Mouse (Mus musculus): ENCODE results near the gene BC016579. TPM values are rescaled to one million over a fixed set of nuclear protein-coding genes. Genes with fewer than 3 reads are reported as not detected.

BC016579 gene
- polyA plus RNA-seq, 1 experiment from 2014 or later: 5.3 TPM

- no peaks in the 10 kb centered on the region for H3K27me3 ChIP-seq (ENCODE audit: control insufficient read depth, insufficient read depth, low read length)
- no peaks in the 10 kb centered on the region for H3K4me1 ChIP-seq (ENCODE audit: control insufficient read depth, insufficient read depth, low read length)
- H3K9me3 ChIP-seq (replicated peaks; ENCODE audit: control insufficient read depth, low read length): no peaks in the 10 kb centered on the region
- peak; percentile 54; the same call in 1 of the 2 replicates for ATAC-seq (ENCODE audit: insufficient read depth, low FRiP score)
- no peak overlapping the region for H3K9ac ChIP-seq (ENCODE audit: low read length)
- peak overlapping the region; percentile 59 for H3K4me2 ChIP-seq (ENCODE audit: low read depth, low read length)
- WGBS: 57% methylated on average over 9 of the region's 9 CpGs
- H3K4me3 ChIP-seq (replicated peaks; ENCODE audit: low read length): peak overlapping the region; percentile 50; the same call in 1 of the 2 replicates
- peak overlapping the region; percentile 88 for H3K27ac ChIP-seq (ENCODE audit: low read length)
- no peaks in the 10 kb centered on the region for H3K36me3 ChIP-seq (ENCODE audit: control insufficient read depth, insufficient read depth, low read length)
Observed at GRCm38 (mm10) chr16:45654465-45654864, 597 bp upstream of the BC016579 start.

GRCm38 (mm10) chr16:45653009-45653933 lies 597 bp downstream of the BC016579 start:
- Histone ChIP-seq H3K4me3 (replicated peaks; ENCODE audit: low read length) (peak overlapping the region; percentile 50), H3K4me2 (ENCODE audit: low read depth, low read length) (peak overlapping the region; percentile 59), H3K4me1 (ENCODE audit: control insufficient read depth, insufficient read depth, low read length) (no peaks in the 10 kb centered on the region), H3K27ac (ENCODE audit: low read length) (peak overlapping the region; percentile 88), H3K36me3 (ENCODE audit: control insufficient read depth, insufficient read depth, low read length) (no peaks in the 10 kb centered on the region), H3K27me3 (ENCODE audit: control insufficient read depth, insufficient read depth, low read length) (no peaks in the 10 kb centered on the region), H3K9ac (ENCODE audit: low read length) (peak overlapping the region; percentile 71), H3K9me3 (replicated peaks; ENCODE audit: control insufficient read depth, low read length) (no peaks in the 10 kb centered on the region)
- ATAC-seq (ENCODE audit: insufficient read depth, low FRiP score): peak; percentile 30; the same call in 1 of the 2 replicates
- WGBS: 10% methylated on average over 17 of the region's 17 CpGs

GRCm38 (mm10) chr16:45651497-45651896 lies 2.4 kb downstream of the BC016579 start:
- Histone ChIP-seq H3K4me1 (ENCODE audit: control insufficient read depth, insufficient read depth, low read length) (no peaks in the 10 kb centered on the region), H3K9me3 (replicated peaks; ENCODE audit: control insufficient read depth, low read length) (no peaks in the 10 kb centered on the region), H3K4me3 (replicated peaks; ENCODE audit: low read length) (no peak overlapping the region), H3K9ac (ENCODE audit: low read length) (no peak overlapping the region), H3K4me2 (ENCODE audit: low read depth, low read length) (peak overlapping the region; percentile 59; the same call in 1 of the 2 replicates), H3K27ac (ENCODE audit: low read length) (no peak overlapping the region), H3K36me3 (ENCODE audit: control insufficient read depth, insufficient read depth, low read length) (no peaks in the 10 kb centered on the region), H3K27me3 (ENCODE audit: control insufficient read depth, insufficient read depth, low read length) (no peaks in the 10 kb centered on the region)
- ATAC-seq (ENCODE audit: insufficient read depth, low FRiP score): no peak
- WGBS: 41% methylated on average over 2 of the region's 2 CpGs

GRCm38 (mm10) chr16:45644380-45644779 lies 9.5 kb downstream of the BC016579 start:
- 0 out of 2 replicates have a peak, but pooled peaks have one; percentile 48 for ATAC-seq (ENCODE audit: insufficient read depth, low FRiP score)
- no peak overlapping the region for H3K4me3 ChIP-seq (replicated peaks; ENCODE audit: low read length)
- 57% methylated on average over 6 of the region's 6 CpGs for WGBS

GRCm38 (mm10) chr16:45643944-45644343 lies 9.9 kb downstream of the BC016579 start:
- 63% methylated on average over 3 of the region's 3 CpGs for WGBS
- Histone ChIP-seq H3K36me3 (ENCODE audit: control insufficient read depth, insufficient read depth, low read length) (no peaks in the 10 kb centered on the region), H3K4me1 (ENCODE audit: control insufficient read depth, insufficient read depth, low read length) (peaks cover 6% of the 10 kb centered on the region; the same call in 1 of the 2 replicates), H3K9ac (ENCODE audit: low read length) (no peak overlapping the region), H3K4me3 (replicated peaks; ENCODE audit: low read length) (no peak overlapping the region), H3K4me2 (ENCODE audit: low read depth, low read length) (no peak overlapping the region), H3K9me3 (replicated peaks; ENCODE audit: control insufficient read depth, low read length) (no peaks in the 10 kb centered on the region), H3K27me3 (ENCODE audit: control insufficient read depth, insufficient read depth, low read length) (no peaks in the 10 kb centered on the region), H3K27ac (ENCODE audit: low read length) (no peak overlapping the region)
- ATAC-seq (ENCODE audit: insufficient read depth, low FRiP score): no peak

More at GRCm38 (mm10) chr16:45644380-45644779, 9.5 kb downstream of the BC016579 start:
- Histone ChIP-seq H3K27me3 (ENCODE audit: control insufficient read depth, insufficient read depth, low read length) (no peaks in the 10 kb centered on the region), H3K9me3 (replicated peaks; ENCODE audit: control insufficient read depth, low read length) (no peaks in the 10 kb centered on the region), H3K9ac (ENCODE audit: low read length) (no peak overlapping the region), H3K36me3 (ENCODE audit: control insufficient read depth, insufficient read depth, low read length) (no peaks in the 10 kb centered on the region), H3K4me1 (ENCODE audit: control insufficient read depth, insufficient read depth, low read length) (peaks cover 6% of the 10 kb centered on the region; the same call in 1 of the 2 replicates), H3K4me2 (ENCODE audit: low read depth, low read length) (no peak overlapping the region), H3K27ac (ENCODE audit: low read length) (no peak overlapping the region)

GRCm38 (mm10) chr16:45641301-45641700 lies 12.6 kb downstream of the BC016579 start:
- no peak overlapping the region for H3K4me3 ChIP-seq (replicated peaks; ENCODE audit: low read length)
- H3K9me3 ChIP-seq (replicated peaks; ENCODE audit: control insufficient read depth, low read length): no peaks in the 10 kb centered on the region
- WGBS: 44% methylated on average over 3 of the region's 3 CpGs
- no peak overlapping the region for H3K4me2 ChIP-seq (ENCODE audit: low read depth, low read length)
- H3K27ac ChIP-seq (ENCODE audit: low read length): peak overlapping the region; percentile 48
- H3K27me3 ChIP-seq (ENCODE audit: control insufficient read depth, insufficient read depth, low read length): no peaks in the 10 kb centered on the region
- H3K4me1 ChIP-seq (ENCODE audit: control insufficient read depth, insufficient read depth, low read length): peaks cover 6% of the 10 kb centered on the region; the same call in 1 of the 2 replicates
- no peak for ATAC-seq (ENCODE audit: insufficient read depth, low FRiP score)
- H3K9ac ChIP-seq (ENCODE audit: low read length): no peak overlapping the region
- H3K36me3 ChIP-seq (ENCODE audit: control insufficient read depth, insufficient read depth, low read length): no peaks in the 10 kb centered on the region

- 57% methylated on average over 10 of the region's 10 CpGs for WGBS
- H3K27ac ChIP-seq (ENCODE audit: low read length): no peak overlapping the region; the same call in 1 of the 2 replicates
- peak; percentile 82 for ATAC-seq (ENCODE audit: insufficient read depth, low FRiP score)
Observed at GRCm38 (mm10) chr16:45640070-45640762, 13.7 kb downstream of the BC016579 start.

GRCm38 (mm10) chr16:45635826-45636225 lies 18.0 kb downstream of the BC016579 start:
- no peak overlapping the region for H3K4me2 ChIP-seq (ENCODE audit: low read depth, low read length)
- H3K9ac ChIP-seq (ENCODE audit: low read length): no peak overlapping the region
- H3K4me1 ChIP-seq (ENCODE audit: control insufficient read depth, insufficient read depth, low read length): peaks cover 1% of the 10 kb centered on the region; the same call in 1 of the 2 replicates
- H3K9me3 ChIP-seq (replicated peaks; ENCODE audit: control insufficient read depth, low read length): no peaks in the 10 kb centered on the region
- no peaks in the 10 kb centered on the region for H3K36me3 ChIP-seq (ENCODE audit: control insufficient read depth, insufficient read depth, low read length)
- H3K27me3 ChIP-seq (ENCODE audit: control insufficient read depth, insufficient read depth, low read length): no peaks in the 10 kb centered on the region
- H3K4me3 ChIP-seq (replicated peaks; ENCODE audit: low read length): no peak overlapping the region
- no peak overlapping the region for H3K27ac ChIP-seq (ENCODE audit: low read length)
- ATAC-seq (ENCODE audit: insufficient read depth, low FRiP score): no peak
- WGBS: 75% methylated on average over 2 of the region's 2 CpGs

More at GRCm38 (mm10) chr16:45640070-45640762, 13.7 kb downstream of the BC016579 start:
- Histone ChIP-seq H3K4me3 (replicated peaks; ENCODE audit: low read length) (no peak overlapping the region), H3K9ac (ENCODE audit: low read length) (no peak overlapping the region), H3K4me2 (ENCODE audit: low read depth, low read length) (no peak overlapping the region), H3K27me3 (ENCODE audit: control insufficient read depth, insufficient read depth, low read length) (no peaks in the 10 kb centered on the region), H3K36me3 (ENCODE audit: control insufficient read depth, insufficient read depth, low read length) (no peaks in the 10 kb centered on the region), H3K4me1 (ENCODE audit: control insufficient read depth, insufficient read depth, low read length) (peaks cover 6% of the 10 kb centered on the region; the same call in 1 of the 2 replicates), H3K9me3 (replicated peaks; ENCODE audit: control insufficient read depth, low read length) (no peaks in the 10 kb centered on the region)
